Mouse (Mus musculus): ENCODE measurements around the gene Nfkbil1. TPM values are rescaled to one million over a fixed set of nuclear protein-coding genes. Genes with fewer than 3 reads are reported as not detected.
A peak's percentile ranks its signal among the peaks of the same experiment; 100 is the strongest.
"Not testable (repeated sequence)": the region's sequence is repeated elsewhere in the genome, so short reads cannot be mapped to it uniquely, and the experiment has no call there.

Gene Nfkbil1
- polyA plus RNA-seq, 1 experiment from 2014 or later: 3.4 TPM

GRCm38 (mm10) chr17:35240384-35241304 is 5.1 kb upstream of the Nfkbil1 start:
- H3K4me2 ChIP-seq (ENCODE audit: low read depth, low read length): peak overlapping the region; percentile 56
- no peak for ATAC-seq (ENCODE audit: low read depth)
- H3K9ac ChIP-seq (replicated peaks; ENCODE audit: low read depth, low read length): peak overlapping the region; percentile 25; the same call in 1 of the 2 replicates
- peaks cover 24% of the 10 kb centered on the region for H3K36me3 ChIP-seq (ENCODE audit: control insufficient read depth, insufficient read depth, low read length)
- H3K9me3 ChIP-seq (ENCODE audit: control insufficient read depth, low read length): no peaks in the 10 kb centered on the region
- peak overlapping the region; percentile 99 for H3K4me3 ChIP-seq (ENCODE audit: low read depth, low read length)
- peak overlapping the region; percentile 99 for H3K27ac ChIP-seq (ENCODE audit: low read depth, low read length)
- H3K4me1 ChIP-seq (ENCODE audit: control insufficient read depth, insufficient read depth, low read length): peaks cover 40% of the 10 kb centered on the region
- no peaks in the 10 kb centered on the region for H3K27me3 ChIP-seq (ENCODE audit: control insufficient read depth, insufficient read depth, low read length)
- WGBS: 36% methylated on average over 12 of the region's 12 CpGs

- Histone ChIP-seq H3K9me3 (ENCODE audit: control insufficient read depth, low read length) (no peaks in the 10 kb centered on the region), H3K4me2 (ENCODE audit: low read depth, low read length) (no peak overlapping the region), H3K9ac (replicated peaks; ENCODE audit: low read depth, low read length) (no peak overlapping the region), H3K36me3 (ENCODE audit: control insufficient read depth, insufficient read depth, low read length) (peaks cover 15% of the 10 kb centered on the region), H3K4me1 (ENCODE audit: control insufficient read depth, insufficient read depth, low read length) (peaks cover 36% of the 10 kb centered on the region), H3K4me3 (ENCODE audit: low read depth, low read length) (no peak overlapping the region), H3K27ac (ENCODE audit: low read depth, low read length) (no peak overlapping the region), H3K27me3 (ENCODE audit: control insufficient read depth, insufficient read depth, low read length) (no peaks in the 10 kb centered on the region)
- ATAC-seq (ENCODE audit: low read depth): no peak
- 84% methylated on average over 5 of the region's 5 CpGs for WGBS
Measured at GRCm38 (mm10) chr17:35239700-35240099, 4.1 kb upstream of the Nfkbil1 start.

- no peaks in the 10 kb centered on the region for H3K27me3 ChIP-seq (ENCODE audit: control insufficient read depth, insufficient read depth, low read length)
- peak overlapping the region; percentile 70 for H3K4me2 ChIP-seq (ENCODE audit: low read depth, low read length)
- WGBS: 93% methylated on average over 12 of the region's 12 CpGs
- H3K9ac ChIP-seq (replicated peaks; ENCODE audit: low read depth, low read length): peak overlapping the region; percentile 59; the same call in 1 of the 2 replicates
- H3K9me3 ChIP-seq (ENCODE audit: control insufficient read depth, low read length): no peaks in the 10 kb centered on the region
- no peak overlapping the region; the same call in 1 of the 2 replicates for H3K27ac ChIP-seq (ENCODE audit: low read depth, low read length)
- no peak for ATAC-seq (ENCODE audit: low read depth)
- H3K4me1 ChIP-seq (ENCODE audit: control insufficient read depth, insufficient read depth, low read length): peaks cover 23% of the 10 kb centered on the region
- peak overlapping the region; percentile 49 for H3K4me3 ChIP-seq (ENCODE audit: low read depth, low read length)
- no peaks in the 10 kb centered on the region for H3K36me3 ChIP-seq (ENCODE audit: control insufficient read depth, insufficient read depth, low read length)
Measured at GRCm38 (mm10) chr17:35237504-35237903, 1.9 kb upstream of the Nfkbil1 start.

GRCm38 (mm10) chr17:35236996-35237395 is 1.4 kb upstream of the Nfkbil1 start:
- Histone ChIP-seq H3K9ac (replicated peaks; ENCODE audit: low read depth, low read length) (peak overlapping the region; percentile 59), H3K27me3 (ENCODE audit: control insufficient read depth, insufficient read depth, low read length) (no peaks in the 10 kb centered on the region), H3K36me3 (ENCODE audit: control insufficient read depth, insufficient read depth, low read length) (no peaks in the 10 kb centered on the region), H3K4me2 (ENCODE audit: low read depth, low read length) (peak overlapping the region; percentile 70), H3K27ac (ENCODE audit: low read depth, low read length) (peak overlapping the region; percentile 88), H3K9me3 (ENCODE audit: control insufficient read depth, low read length) (no peaks in the 10 kb centered on the region), H3K4me1 (ENCODE audit: control insufficient read depth, insufficient read depth, low read length) (peaks cover 23% of the 10 kb centered on the region), H3K4me3 (ENCODE audit: low read depth, low read length) (peak overlapping the region; percentile 49)
- WGBS: 74% methylated on average over 9 of the region's 9 CpGs
- no peak for ATAC-seq (ENCODE audit: low read depth)

- no peaks in the 10 kb centered on the region for H3K27me3 ChIP-seq (ENCODE audit: control insufficient read depth, insufficient read depth, low read length)
- peaks cover 23% of the 10 kb centered on the region for H3K4me1 ChIP-seq (ENCODE audit: control insufficient read depth, insufficient read depth, low read length)
- ATAC-seq (ENCODE audit: low read depth): peak; percentile 85
- H3K36me3 ChIP-seq (ENCODE audit: control insufficient read depth, insufficient read depth, low read length): 0 out of 2 replicates have a peak, but pooled peaks cover under 1% of the 10 kb centered on the region
- H3K4me2 ChIP-seq (ENCODE audit: low read depth, low read length): peak overlapping the region; percentile 70
- peak overlapping the region; percentile 49 for H3K4me3 ChIP-seq (ENCODE audit: low read depth, low read length)
- under 1% methylated on average over 18 of the region's 18 CpGs for WGBS
- peak overlapping the region; percentile 88 for H3K27ac ChIP-seq (ENCODE audit: low read depth, low read length)
- peak overlapping the region; percentile 59 for H3K9ac ChIP-seq (replicated peaks; ENCODE audit: low read depth, low read length)
- no peaks in the 10 kb centered on the region for H3K9me3 ChIP-seq (ENCODE audit: control insufficient read depth, low read length)
Measured at GRCm38 (mm10) chr17:35236390-35236746, 776 bp upstream of the Nfkbil1 start.

- WGBS: 11% methylated on average over 31 of the region's 31 CpGs
- H3K27me3 ChIP-seq (ENCODE audit: control insufficient read depth, insufficient read depth, low read length): no peaks in the 10 kb centered on the region
- peak overlapping the region; percentile 88 for H3K27ac ChIP-seq (ENCODE audit: low read depth, low read length)
- H3K4me1 ChIP-seq (ENCODE audit: control insufficient read depth, insufficient read depth, low read length): peaks cover 15% of the 10 kb centered on the region; the same call in 1 of the 2 replicates
- peak overlapping the region; percentile 49 for H3K4me3 ChIP-seq (ENCODE audit: low read depth, low read length)
- H3K9me3 ChIP-seq (ENCODE audit: control insufficient read depth, low read length): no peaks in the 10 kb centered on the region
- H3K36me3 ChIP-seq (ENCODE audit: control insufficient read depth, insufficient read depth, low read length): 0 out of 2 replicates have a peak, but pooled peaks cover 5% of the 10 kb centered on the region
- peak overlapping the region; percentile 70 for H3K4me2 ChIP-seq (ENCODE audit: low read depth, low read length)
- no peak for ATAC-seq (ENCODE audit: low read depth)
- H3K9ac ChIP-seq (replicated peaks; ENCODE audit: low read depth, low read length): peak overlapping the region; percentile 59
Measured at GRCm38 (mm10) chr17:35234903-35235302, 689 bp downstream of the Nfkbil1 start.

GRCm38 (mm10) chr17:35234090-35234489 is 1.5 kb downstream of the Nfkbil1 start:
- H3K4me1 ChIP-seq (ENCODE audit: control insufficient read depth, insufficient read depth, low read length): peaks cover 15% of the 10 kb centered on the region; the same call in 1 of the 2 replicates
- peak overlapping the region; percentile 70 for H3K4me2 ChIP-seq (ENCODE audit: low read depth, low read length)
- H3K27ac ChIP-seq (ENCODE audit: low read depth, low read length); H3K4me3 ChIP-seq (ENCODE audit: low read depth, low read length); ATAC-seq (ENCODE audit: low read depth); H3K9ac ChIP-seq (replicated peaks; ENCODE audit: low read depth, low read length); H3K9me3 ChIP-seq (ENCODE audit: control insufficient read depth, low read length); H3K27me3 ChIP-seq (ENCODE audit: control insufficient read depth, insufficient read depth, low read length): not testable (repeated sequence)
- 85% methylated on average over 7 of the region's 7 CpGs for WGBS
- H3K36me3 ChIP-seq (ENCODE audit: control insufficient read depth, insufficient read depth, low read length): peaks cover 12% of the 10 kb centered on the region; the same call in 1 of the 2 replicates

GRCm38 (mm10) chr17:35233114-35233980 is 2.2 kb downstream of the Nfkbil1 start, which contains the start of gene Atp6v1g2:
Gene Atp6v1g2 (plus strand): TSS chr17:35233660.
- Histone ChIP-seq H3K4me1 (ENCODE audit: control insufficient read depth, insufficient read depth, low read length) (peaks cover 15% of the 10 kb centered on the region; the same call in 1 of the 2 replicates), H3K4me3 (ENCODE audit: low read depth, low read length) (no peak within 1 kb of the TSS; the same call in 1 of the 2 replicates), H3K27ac (ENCODE audit: low read depth, low read length) (0 out of 2 replicates have a peak within 1 kb of the TSS, but pooled peaks have one; percentile 10), H3K9me3 (ENCODE audit: control insufficient read depth, low read length) (no peaks in the 10 kb centered on the region), H3K9ac (replicated peaks; ENCODE audit: low read depth, low read length) (no peak within 1 kb of the TSS), H3K27me3 (ENCODE audit: control insufficient read depth, insufficient read depth, low read length) (no peaks in the 10 kb centered on the region), H3K36me3 (ENCODE audit: control insufficient read depth, insufficient read depth, low read length) (peaks cover 15% of the 10 kb centered on the region; the same call in 1 of the 2 replicates), H3K4me2 (ENCODE audit: low read depth, low read length) (peak within 1 kb of the TSS; percentile 70)
- WGBS: 73% methylated on average over 18 of the region's 18 CpGs
- ATAC-seq (ENCODE audit: low read depth): no peak
